In the genomic region with DNA sequence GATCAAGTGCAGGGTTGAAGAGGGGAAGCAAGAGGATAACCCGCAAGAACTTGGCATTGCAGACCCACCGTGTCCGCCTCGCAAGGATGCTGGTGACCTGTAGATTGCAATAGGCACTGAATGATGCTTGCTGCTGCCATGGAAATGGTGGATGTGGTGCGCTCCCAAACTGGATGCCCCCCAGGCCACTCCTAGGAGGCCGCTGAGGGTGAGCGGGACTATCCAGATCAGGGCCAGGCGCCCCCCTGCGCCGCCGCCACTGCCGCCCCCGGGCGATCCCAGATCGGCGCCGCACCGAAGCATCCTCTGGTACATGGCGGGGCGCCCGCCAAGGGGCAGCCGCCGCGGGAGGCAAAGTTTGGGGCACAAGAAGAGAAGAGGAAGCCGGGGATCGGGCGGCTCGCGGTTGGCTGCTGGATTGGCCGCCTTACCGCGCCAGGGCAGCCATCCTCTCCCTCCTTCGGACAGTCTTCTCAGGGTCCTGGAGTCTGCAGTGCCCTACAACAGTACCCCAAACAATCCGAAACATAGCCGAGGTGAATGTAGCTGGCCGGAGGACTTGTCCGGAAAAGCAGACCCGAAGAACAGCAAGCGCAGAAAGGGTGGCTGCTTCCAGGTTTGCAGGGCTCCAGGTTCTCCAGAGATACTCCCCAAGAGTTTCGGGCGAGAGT, we compare ENCODE assay signal across 8 mouse cellular contexts.
DNase-seq lines count a peak whose midpoint lies in the region; ATAC-seq and TF ChIP-seq lines count a peak whose summit lies in the region.

No protein-coding gene starts in this region.

- H3K4me3 ChIP-seq in heart, postnatal 0 days (ENCODE audit: low read depth, low read length): peak overlapping the region; percentile 43
- H3K4me3 ChIP-seq in embryonic facial prominence, embryonic 11.5 days (ENCODE audit: low read depth, low read length): peak overlapping the region; percentile 41
- peak overlapping the region; percentile 36 for H3K4me3 ChIP-seq in intestine, postnatal 0 days (ENCODE audit: low read depth, low read length)
- H3K4me3 ChIP-seq in midbrain, embryonic 14.5 days (replicated peaks; ENCODE audit: low read depth, low read length): peak overlapping the region; percentile 68

- no peak for ATAC-seq in heart, postnatal 0 days (ENCODE audit: insufficient read depth, low read depth)
- peak; percentile 66 for ATAC-seq in embryonic facial prominence, embryonic 11.5 days (replicated peaks; ENCODE audit: insufficient number of reproducible peaks, low FRiP score, low TSS enrichment, low read depth)
- no peak for ATAC-seq in intestine, postnatal 0 days
- peak; percentile 60 for ATAC-seq in midbrain, embryonic 14.5 days (ENCODE audit: low FRiP score, low TSS enrichment)

- H3K27me3 ChIP-seq in heart, postnatal 0 days (ENCODE audit: control insufficient read depth, insufficient read depth, low read length): peaks cover 37% of the 10 kb centered on the region
- H3K27me3 ChIP-seq in embryonic facial prominence, embryonic 11.5 days (ENCODE audit: control insufficient read depth, insufficient read depth, low read length): peaks cover 14% of the 10 kb centered on the region
- H3K27me3 ChIP-seq in intestine, postnatal 0 days (replicated peaks; ENCODE audit: control insufficient read depth, insufficient read depth, low read length): peaks cover 24% of the 10 kb centered on the region
- no peaks in the 10 kb centered on the region for H3K27me3 ChIP-seq in midbrain, embryonic 14.5 days (ENCODE audit: control insufficient read depth, insufficient read depth, low read length)

- 2% methylated on average over 29 of the region's 41 CpGs for WGBS in heart, postnatal 0 days
- WGBS in embryonic facial prominence, embryonic 11.5 days: under 1% methylated on average over 41 of the region's 41 CpGs
- WGBS in intestine, postnatal 0 days: 1% methylated on average over 41 of the region's 41 CpGs
- WGBS in midbrain, embryonic 14.5 days: under 1% methylated on average over 41 of the region's 41 CpGs

- no peaks in the 10 kb centered on the region for H3K9me3 ChIP-seq in heart, postnatal 0 days (replicated peaks; ENCODE audit: control insufficient read depth, low read length)
- no peaks in the 10 kb centered on the region for H3K9me3 ChIP-seq in embryonic facial prominence, embryonic 11.5 days (replicated peaks; ENCODE audit: control insufficient read depth, low read length)
- no peaks in the 10 kb centered on the region for H3K9me3 ChIP-seq in intestine, postnatal 0 days (ENCODE audit: control insufficient read depth)
- H3K9me3 ChIP-seq in midbrain, embryonic 14.5 days (ENCODE audit: control insufficient read depth, low read length): no peaks in the 10 kb centered on the region

- TF ChIP-seq CTCF in heart, postnatal 0 days (IDR thresholded peaks at IDR 0.05; ENCODE audit: low read depth): no peak
- no peak for TF ChIP-seq CTCF in intestine, postnatal 0 days (IDR thresholded peaks at IDR 0.05; ENCODE audit: low read depth)

- H3K36me3 ChIP-seq in heart, postnatal 0 days (replicated peaks; ENCODE audit: control insufficient read depth, insufficient read depth, low read length): no peaks in the 10 kb centered on the region
- no peaks in the 10 kb centered on the region for H3K36me3 ChIP-seq in embryonic facial prominence, embryonic 11.5 days (replicated peaks; ENCODE audit: control insufficient read depth, insufficient read depth, low read depth, low read length)
- H3K36me3 ChIP-seq in intestine, postnatal 0 days (ENCODE audit: control insufficient read depth, insufficient read depth): no peaks in the 10 kb centered on the region
- H3K36me3 ChIP-seq in midbrain, embryonic 14.5 days (ENCODE audit: control insufficient read depth, insufficient read depth, low read length): no peaks in the 10 kb centered on the region

- no peak for DNase-seq in heart, postnatal 0 days (ENCODE audit: low spot score)
- no peak for DNase-seq in heart, adult 8-10 months (ENCODE audit: low spot score)
- peak; percentile 21 for DNase-seq in R1 (ENCODE audit: low read depth, low spot score)
- peak; percentile 48 for DNase-seq in embryonic facial prominence, embryonic 11.5 days (ENCODE audit: low spot score)
- DNase-seq in midbrain, embryonic 14.5 days: peak; percentile 74
- no peak for DNase-seq in natural killer cell, adult 2 months (ENCODE audit: low spot score in 2 of 2)
- no peak for DNase-seq in adrenal gland, adult 18-20 months (ENCODE audit: low spot score in 2 of 2)

- H3K27ac ChIP-seq in heart, postnatal 0 days (ENCODE audit: low read depth): no peak overlapping the region
- H3K27ac ChIP-seq in embryonic facial prominence, embryonic 11.5 days (replicated peaks; ENCODE audit: low read depth, low read length): no peak overlapping the region
- H3K27ac ChIP-seq in intestine, postnatal 0 days (ENCODE audit: low read depth, low read length): no peak overlapping the region
- peak overlapping the region; percentile 89 for H3K27ac ChIP-seq in midbrain, embryonic 14.5 days (replicated peaks; ENCODE audit: low read depth, low read length)

- H3K9ac ChIP-seq in heart, postnatal 0 days (replicated peaks; ENCODE audit: low read depth, low read length): no peak overlapping the region
- peak overlapping the region; percentile 40 for H3K9ac ChIP-seq in embryonic facial prominence, embryonic 11.5 days (replicated peaks; ENCODE audit: low read length)
- 0 out of 2 replicates have a peak overlapping the region, but pooled peaks have one; percentile 22 for H3K9ac ChIP-seq in intestine, postnatal 0 days (ENCODE audit: low read depth, low read length)
- peak overlapping the region; percentile 78 for H3K9ac ChIP-seq in midbrain, embryonic 14.5 days (replicated peaks; ENCODE audit: low read length)

- TF ChIP-seq EP300 in heart, postnatal 0 days (IDR thresholded peaks at IDR 0.05; ENCODE audit: low read depth): no peak

- 0 out of 2 replicates have a peak, but pooled peaks cover 4% of the 10 kb centered on the region for H3K4me1 ChIP-seq in heart, postnatal 0 days (ENCODE audit: control insufficient read depth, insufficient read depth)
- H3K4me1 ChIP-seq in embryonic facial prominence, embryonic 11.5 days (ENCODE audit: control insufficient read depth, insufficient read depth, low read length): no peaks in the 10 kb centered on the region
- no peaks in the 10 kb centered on the region for H3K4me1 ChIP-seq in intestine, postnatal 0 days (replicated peaks; ENCODE audit: control insufficient read depth, insufficient read depth, low read length)
- H3K4me1 ChIP-seq in midbrain, embryonic 14.5 days (ENCODE audit: control insufficient read depth, insufficient read depth, low read length): peaks cover 12% of the 10 kb centered on the region; the same call in 1 of the 2 replicates

- H3K4me2 ChIP-seq in heart, postnatal 0 days (ENCODE audit: low read depth, low read length): peak overlapping the region; percentile 67
- peak overlapping the region; percentile 95 for H3K4me2 ChIP-seq in embryonic facial prominence, embryonic 11.5 days (ENCODE audit: low read depth, low read length)
- H3K4me2 ChIP-seq in intestine, postnatal 0 days (replicated peaks; ENCODE audit: low read depth): peak overlapping the region; percentile 62
- peak overlapping the region; percentile 77 for H3K4me2 ChIP-seq in midbrain, embryonic 14.5 days (ENCODE audit: low read length)

Comparison
In these comparisons a context has a peak if more than half of its experiments do, and no peak if none do; other contexts are left out.
1. ATAC-seq: peak in embryonic facial prominence, embryonic 11.5 days (single experiment) and midbrain, embryonic 14.5 days (single experiment); none in heart, postnatal 0 days (single experiment) and intestine, postnatal 0 days (single experiment).
2. DNase-seq: peak in R1 (single experiment), embryonic facial prominence, embryonic 11.5 days (single experiment) and midbrain, embryonic 14.5 days (single experiment); none in heart, postnatal 0 days (single experiment), heart, adult 8-10 months (single experiment), natural killer cell, adult 2 months (0 of 2) and adrenal gland, adult 18-20 months (0 of 2).
3. Peak in every context shown above with its lines, with median percentiles within 50 percentile points of each other: H3K4me2 ChIP-seq and H3K4me3 ChIP-seq.